Mouse (Mus musculus) embryonic facial prominence, embryonic 13.5 days (tissue): Measurements from ENCODE around the gene Tyro3. TPM values are rescaled to one million over a fixed set of nuclear protein-coding genes. Genes with fewer than 3 reads are reported as not detected.

Experiments used
- polyA plus RNA-seq: library from polyadenylated mRNA; unstranded; fragments of >200 nt; fragmentation: Nextera tagmentation; extraction: Ambion mirVana; gene quantifications from 2 replicates; pipeline ENCODE4 v1.2.1, GENCODE M21; 2015

The Tyro3 gene
- polyA plus RNA-seq, 1 experiment from 2014 or later, result 28.5 TPM

Other genes starting within 250 kb of the Tyro3 start
- 79.5 and 79.7 TPM in 2 replicates for gene Nusap1, start 179.4 kb upstream of the Tyro3 start, polyA plus RNA-seq
- 23.0 and 24.6 TPM in 2 replicates for gene Oip5, start 179.3 kb upstream of the Tyro3 start, polyA plus RNA-seq
- 52.0 and 52.4 TPM in 2 replicates for gene Ndufaf1, start 134.9 kb upstream of the Tyro3 start, polyA plus RNA-seq
- gene Rtf1, start 122.7 kb upstream of the Tyro3 start, polyA plus RNA-seq, result 69.0 and 74.0 TPM in 2 replicates
- 0.76 TPM in 1 of 2 replicates, not detected in the other for gene Itpka, start 55.4 kb upstream of the Tyro3 start, polyA plus RNA-seq
- gene Ltk, start 37.3 kb upstream of the Tyro3 start, polyA plus RNA-seq, result 0.18 TPM in 1 of 2 replicates, not detected in the other
- gene Rpap1, start 10.2 kb upstream of the Tyro3 start, polyA plus RNA-seq, result 31.5 and 31.9 TPM in 2 replicates
- 34.0 and 39.3 TPM in 2 replicates for gene Mga, start 99.5 kb downstream of the Tyro3 start, polyA plus RNA-seq
- gene Mapkbp1, start 175.0 kb downstream of the Tyro3 start, polyA plus RNA-seq, result 5.5 and 5.7 TPM in 2 replicates
- gene Jmjd7, start 229.8 kb downstream of the Tyro3 start, polyA plus RNA-seq, result 20.4 and 24.3 TPM in 2 replicates
- 5.2 and 5.4 TPM in 2 replicates for gene Gm28042, start 229.8 kb downstream of the Tyro3 start, polyA plus RNA-seq
- 1.8 and 2.6 TPM in 2 replicates for gene Pla2g4b, start 235.7 kb downstream of the Tyro3 start, polyA plus RNA-seq